Mouse (Mus musculus) cerebellum, adult 9-11 months (tissue): ENCODE results near the gene Tmem191c.

Experiments used
- DNase-seq: peaks from one replicate; pipeline ENCODE4 v3.0.0; 2022

The Tmem191c gene

GRCm38 (mm10) chr16:17267937-17268336 is 7.9 kb upstream of the Tmem191c start:
- DNase-seq = no peak

GRCm38 (mm10) chr16:17269872-17270271 is 6.0 kb upstream of the Tmem191c start:
- DNase-seq = no peak

- DNase-seq = peak; percentile 47
Measured at GRCm38 (mm10) chr16:17271124-17271523, 4.8 kb upstream of the Tmem191c start.

GRCm38 (mm10) chr16:17271856-17272255 is 4.0 kb upstream of the Tmem191c start:
- no peak for DNase-seq

- DNase-seq = peak; percentile 86
Measured at GRCm38 (mm10) chr16:17276164-17277151, 581 bp downstream of the Tmem191c start.

- peak; percentile 51 for DNase-seq
Measured at GRCm38 (mm10) chr16:17277342-17278211, 1.7 kb downstream of the Tmem191c start.

GRCm38 (mm10) chr16:17280471-17280870 is 4.6 kb downstream of the Tmem191c start:
- no peak for DNase-seq

- no peak for DNase-seq
Measured at GRCm38 (mm10) chr16:17283151-17283550, 7.3 kb downstream of the Tmem191c start.

- DNase-seq = no peak
Measured at GRCm38 (mm10) chr16:17287103-17287502, 11.2 kb downstream of the Tmem191c start.

- no peak for DNase-seq
Measured at GRCm38 (mm10) chr16:17291016-17291415, 15.1 kb downstream of the Tmem191c start.

- peak; percentile 47 for DNase-seq
Measured at GRCm38 (mm10) chr16:17292751-17293150, 16.9 kb downstream of the Tmem191c start.

- no peak for DNase-seq
Measured at GRCm38 (mm10) chr16:17300818-17301217, 24.9 kb downstream of the Tmem191c start.

- no peak for DNase-seq
Measured at GRCm38 (mm10) chr16:17303521-17304245, 27.8 kb downstream of the Tmem191c start.

GRCm38 (mm10) chr16:17307461-17307860 is 31.6 kb downstream of the Tmem191c start:
- no peak for DNase-seq

- no peak for DNase-seq
Measured at GRCm38 (mm10) chr16:17309036-17309435, 33.2 kb downstream of the Tmem191c start.

- no peak for DNase-seq
Measured at GRCm38 (mm10) chr16:17312531-17312930, 36.7 kb downstream of the Tmem191c start.

GRCm38 (mm10) chr16:17316554-17316953 is 40.7 kb downstream of the Tmem191c start:
- no peak for DNase-seq

- no peak for DNase-seq
Measured at GRCm38 (mm10) chr16:17321481-17321880, 45.6 kb downstream of the Tmem191c start.

- no peak for DNase-seq
Measured at GRCm38 (mm10) chr16:17324745-17325144, 48.9 kb downstream of the Tmem191c start.

GRCm38 (mm10) chr16:17326064-17326463 is 50.2 kb downstream of the Tmem191c start:
- no peak for DNase-seq

GRCm38 (mm10) chr16:17329848-17330570 is 54.1 kb downstream of the Tmem191c start:
- DNase-seq = no peak

- no peak for DNase-seq
Measured at GRCm38 (mm10) chr16:17331116-17331515, 55.2 kb downstream of the Tmem191c start, which contains the start of gene Serpind1. Gene Serpind1 (plus strand): TSS chr16:17331371.
